Mouse (Mus musculus) ES-E14 (cell line): ENCODE data around the gene Higd1c.

ENCODE experiments used
- CHD2 ChIP-seq: IDR thresholded peaks from 2 replicates; pipeline ENCODE4 v1.6.1; 2014; ENCODE audit warnings: mild to moderate bottlenecking, low read depth, low read length, inconsistent platforms
- HCFC1 ChIP-seq: IDR thresholded peaks from 2 replicates; pipeline ENCODE4 v1.6.1; 2012; ENCODE audit warnings: low read length, inconsistent platforms, borderline replicate concordance; ENCODE audit not compliant: insufficient read depth
- MAFK ChIP-seq: IDR thresholded peaks from 2 replicates; pipeline ENCODE4 v1.6.1; 2014; ENCODE audit warnings: mild to moderate bottlenecking, low read depth, low read length, inconsistent platforms; ENCODE audit not compliant: insufficient read depth
- ZNF384 ChIP-seq: IDR thresholded peaks from 2 replicates; pipeline ENCODE4 v1.6.1; 2012; ENCODE audit warnings: low read depth, low read length, inconsistent platforms

DNA sequence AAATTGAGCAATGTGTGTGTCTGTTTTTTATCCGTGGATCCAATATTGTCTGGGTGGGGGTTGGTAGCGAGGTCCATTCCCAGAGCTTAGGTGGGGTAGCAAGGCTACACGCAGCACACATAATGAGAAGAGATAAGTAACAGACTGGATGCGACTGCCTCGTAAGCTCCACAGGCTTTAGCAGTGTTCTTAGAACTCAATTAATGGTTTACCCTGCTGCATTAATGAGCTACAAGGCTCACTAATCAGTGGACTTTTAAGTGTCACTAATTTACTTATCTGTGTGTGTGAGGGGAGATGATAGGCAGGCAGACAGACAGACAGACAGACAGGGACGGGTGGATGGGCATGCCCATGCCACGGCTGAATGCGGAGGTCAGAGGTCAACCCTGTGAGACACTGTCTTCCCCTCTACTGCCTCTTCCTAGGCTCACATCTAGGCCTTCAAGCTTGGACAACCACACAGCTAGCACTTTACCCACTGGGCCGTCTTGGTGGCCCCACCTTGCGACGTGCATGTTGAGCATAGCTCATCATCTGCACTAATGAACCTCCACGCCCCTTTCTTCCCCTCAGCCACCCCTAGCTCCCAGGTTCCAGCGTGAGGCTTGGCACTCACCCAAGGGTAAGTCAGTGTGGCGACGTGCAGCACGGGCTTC, 36.4 kb downstream of the Higd1c start:
- TF ChIP-seq HCFC1 (no peak), CHD2 (no peak), MAFK (no peak), ZNF384 (no peak)
